Mouse (Mus musculus) gastrocnemius, adult 2 months (tissue): ENCODE measurements around the gene Efcab14. TPM values are rescaled to one million over a fixed set of nuclear protein-coding genes. Genes with fewer than 3 reads are reported as not detected.

Experiments
- DNase-seq: peaks from one replicate; pipeline ENCODE4 v3.0.0; 2022
- H3K27ac ChIP-seq: fragments of 200-600 bp; 2 replicates; pipeline ENCODE4 v1.8.1; 2022; ENCODE audit warnings: mild to moderate bottlenecking
- H3K4me3 ChIP-seq: fragments of 200-600 bp; 2 replicates; pipeline ENCODE4 v1.8.1; 2022; ENCODE audit warnings: mild to moderate bottlenecking, moderate library complexity
- CTCF ChIP-seq: fragments of 200-600 bp; IDR thresholded peaks from 2 replicates; pipeline ENCODE4 v1.8.1; 2022; ENCODE audit warnings: antibody characterized with exemption, mild to moderate bottlenecking, moderate library complexity
- intact Hi-C: fragments of 180-260 bp; cut with DNase I; formaldehyde crosslinking; loops from one replicate; pipeline ENCODE4 v1.15.1; 2025
- total RNA-seq, 2 experiments: library from RNA; stranded (reverse); gene quantifications; 2 replicates each; pipeline ENCODE4 v1.2.3; 2021

Efcab14 gene
- total RNA-seq, 2 experiments from 2014 or later: 35.7 to 49.5 TPM

- TF ChIP-seq CTCF: peak; percentile 22; the same call in 1 of the 2 replicates
- peak overlapping the region; percentile 76 for H3K27ac ChIP-seq
- no peak for DNase-seq
- no peak overlapping the region for H3K4me3 ChIP-seq
- intact Hi-C loops: loop anchor here (5.0 kb wide), 1 partner anchor 40 kb away; the partner anchor contains the start of genes Atpaf1 and Tex38
These were observed 5.1 kb downstream of the Efcab14 start for GRCm38 (mm10) chr4:115742658-115743057.

GRCm38 (mm10) chr4:115743096-115743495 is 5.6 kb downstream of the Efcab14 start:
- intact Hi-C loops: loop anchor here (5.0 kb wide), 1 partner anchor 39 kb away; the partner anchor contains the start of genes Atpaf1 and Tex38
- Histone ChIP-seq H3K27ac (peak overlapping the region; percentile 76), H3K4me3 (no peak overlapping the region)
- TF ChIP-seq CTCF: no peak
- DNase-seq: no peak

- no peak for TF ChIP-seq CTCF
- intact Hi-C loops: no loop called here
- DNase-seq: no peak
- Histone ChIP-seq H3K27ac (no peak overlapping the region), H3K4me3 (no peak overlapping the region)
These were observed 10.6 kb downstream of the Efcab14 start for GRCm38 (mm10) chr4:115748181-115748580.

- intact Hi-C loops: no loop called here
- no peak for TF ChIP-seq CTCF
- no peak overlapping the region for H3K4me3 ChIP-seq
- H3K27ac ChIP-seq: no peak overlapping the region
- no peak for DNase-seq
These were observed 11.8 kb downstream of the Efcab14 start for GRCm38 (mm10) chr4:115749336-115749735.

- Histone ChIP-seq H3K4me3 (no peak overlapping the region), H3K27ac (no peak overlapping the region)
- no peak for DNase-seq
- intact Hi-C loops: no loop called here
- TF ChIP-seq CTCF: no peak
These were observed 16.6 kb downstream of the Efcab14 start for GRCm38 (mm10) chr4:115754101-115754500.

- peak; percentile 13; the same call in 1 of the 2 replicates for TF ChIP-seq CTCF
- intact Hi-C loops: no loop called here
- DNase-seq: no peak
- Histone ChIP-seq H3K27ac (no peak overlapping the region), H3K4me3 (no peak overlapping the region)
These were observed 17.3 kb downstream of the Efcab14 start for GRCm38 (mm10) chr4:115754851-115755250.

- Histone ChIP-seq H3K27ac (no peak overlapping the region), H3K4me3 (no peak overlapping the region)
- DNase-seq: peak; percentile 48
- intact Hi-C loops: loop anchor here (2.0 kb wide), 1 partner anchor 30 kb away; no protein-coding TSS in a partner anchor
- TF ChIP-seq CTCF: no peak
These were observed 23.7 kb downstream of the Efcab14 start for GRCm38 (mm10) chr4:115761206-115761605.

- no peak overlapping the region for H3K27ac ChIP-seq
- intact Hi-C loops: no loop called here
- no peak for TF ChIP-seq CTCF
- DNase-seq: no peak
- H3K4me3 ChIP-seq: no peak overlapping the region
These were observed 27.0 kb downstream of the Efcab14 start for GRCm38 (mm10) chr4:115764581-115764980.

- TF ChIP-seq CTCF: no peak
- no peak overlapping the region for H3K4me3 ChIP-seq
- H3K27ac ChIP-seq: no peak overlapping the region
- intact Hi-C loops: no loop called here
- no peak for DNase-seq
These were observed 30.3 kb downstream of the Efcab14 start for GRCm38 (mm10) chr4:115767647-115768467.

- no peak overlapping the region for H3K27ac ChIP-seq
- H3K4me3 ChIP-seq: no peak overlapping the region
- intact Hi-C loops: no loop called here
- TF ChIP-seq CTCF: no peak
- DNase-seq: no peak
These were observed 37.5 kb downstream of the Efcab14 start for GRCm38 (mm10) chr4:115775056-115775455.

GRCm38 (mm10) chr4:115777627-115778026 is 40.1 kb downstream of the Efcab14 start:
- TF ChIP-seq CTCF: no peak
- H3K27ac ChIP-seq: no peak overlapping the region
- H3K4me3 ChIP-seq: no peak overlapping the region
- intact Hi-C loops: no loop called here
- no peak for DNase-seq

GRCm38 (mm10) chr4:115780269-115780668 is 42.7 kb downstream of the Efcab14 start:
- Histone ChIP-seq H3K4me3 (no peak overlapping the region), H3K27ac (no peak overlapping the region)
- intact Hi-C loops: loop anchor here (5.0 kb wide), 1 partner anchor 38 kb away; no protein-coding TSS in a partner anchor
- no peak for TF ChIP-seq CTCF
- DNase-seq: no peak

GRCm38 (mm10) chr4:115780918-115781317 is 43.4 kb downstream of the Efcab14 start, which contains the start of gene Tex38:
TSS of gene Tex38 (minus strand) at chr4:115781018.
- intact Hi-C loops: loop anchor here (5.0 kb wide), 1 partner anchor 39 kb away; no protein-coding TSS in a partner anchor
- H3K27ac ChIP-seq: peak within 1 kb of the TSS; percentile 71; the same call in 1 of the 2 replicates
- H3K4me3 ChIP-seq: no peak within 1 kb of the TSS
- DNase-seq: no peak
- no peak for TF ChIP-seq CTCF
